Comparison of ENCODE assay signal across 18 mouse cellular contexts in genomic region chr3:80050920-80051319, GRCm38 (mm10).
DNase-seq lines count a peak whose midpoint lies in the region; ATAC-seq and TF ChIP-seq lines count a peak whose summit lies in the region.
"Had no signal": no experiment of that assay in that cellular context is flagged by ENCODE, and none has a peak within 500 bp of the region (broad histone marks: within the 10 kb centered on the region; RNA-seq: fewer than 3 reads in every experiment).

No protein-coding gene starts in this region.

- no peaks in the 10 kb centered on the region for H3K36me3 ChIP-seq in embryonic facial prominence, embryonic 14.5 days (ENCODE audit: control insufficient read depth, insufficient read depth, low read length)
- H3K36me3 ChIP-seq in embryonic facial prominence, embryonic 10.5 days (replicated peaks): no peaks in the 10 kb centered on the region
- H3K36me3 ChIP-seq in heart, postnatal 0 days (replicated peaks; ENCODE audit: control insufficient read depth, insufficient read depth, low read length): no peaks in the 10 kb centered on the region
- H3K36me3 ChIP-seq in heart, embryonic 12.5 days: no peaks in the 10 kb centered on the region
- no peaks in the 10 kb centered on the region for H3K36me3 ChIP-seq in megakaryocyte, embryonic 14.5 days (replicated peaks; ENCODE audit: low read length)
- H3K36me3 ChIP-seq: embryonic facial prominence, embryonic 13.5 days; forebrain, embryonic 15.5 days had no signal

- H3K27ac ChIP-seq in embryonic facial prominence, embryonic 14.5 days (replicated peaks; ENCODE audit: low read depth, low read length): no peak overlapping the region
- H3K27ac ChIP-seq in embryonic facial prominence, embryonic 10.5 days (replicated peaks): no peak overlapping the region
- H3K27ac ChIP-seq in heart, postnatal 0 days (ENCODE audit: low read depth): no peak overlapping the region
- H3K27ac ChIP-seq in heart, embryonic 12.5 days (ENCODE audit: poor library complexity, severe bottlenecking): no peak overlapping the region
- H3K27ac ChIP-seq: embryonic facial prominence, embryonic 13.5 days; forebrain, embryonic 13.5 days; forebrain, embryonic 15.5 days had no signal

- no peak overlapping the region for H3K4me2 ChIP-seq in embryonic facial prominence, embryonic 14.5 days (ENCODE audit: low read depth, low read length)
- no peak overlapping the region for H3K4me2 ChIP-seq in heart, postnatal 0 days (ENCODE audit: low read depth, low read length)
- H3K4me2 ChIP-seq in heart, embryonic 12.5 days: no peak overlapping the region
- H3K4me2 ChIP-seq: embryonic facial prominence, embryonic 13.5 days; forebrain, embryonic 13.5 days; forebrain, embryonic 15.5 days had no signal

- peak; percentile 23 for DNase-seq in embryonic facial prominence, embryonic 14.5 days (ENCODE audit: low spot score)
- no peak for DNase-seq in embryonic facial prominence, embryonic 10.5 days (ENCODE audit: low spot score)
- DNase-seq in heart, postnatal 0 days (ENCODE audit: low spot score): peak; percentile 22
- DNase-seq: adrenal gland, adult 2 months; adrenal gland, postnatal 10 days; adrenal gland, postnatal 25 days; cerebellum, adult 11-12 months; cerebellum, adult 2 months; cerebellum, adult 9-10 months; cerebellum, postnatal 10 days; cerebellum, postnatal 25 days; forebrain, postnatal 0 days had no signal

- peaks cover 3% of the 10 kb centered on the region; the same call in 1 of the 2 replicates for H3K4me1 ChIP-seq in embryonic facial prominence, embryonic 14.5 days (ENCODE audit: control insufficient read depth, insufficient read depth, low read length)
- H3K4me1 ChIP-seq in embryonic facial prominence, embryonic 10.5 days: no peaks in the 10 kb centered on the region
- peaks cover 27% of the 10 kb centered on the region for H3K4me1 ChIP-seq in heart, postnatal 0 days (ENCODE audit: control insufficient read depth, insufficient read depth)
- H3K4me1 ChIP-seq in heart, embryonic 12.5 days (replicated peaks): peaks cover 19% of the 10 kb centered on the region
- H3K4me1 ChIP-seq in megakaryocyte, embryonic 14.5 days: peaks cover 58% of the 10 kb centered on the region
- H3K4me1 ChIP-seq: forebrain, embryonic 13.5 days; forebrain, embryonic 15.5 days had no signal

- no peaks in the 10 kb centered on the region for H3K9me3 ChIP-seq in embryonic facial prominence, embryonic 14.5 days (ENCODE audit: control insufficient read depth, low read length)
- no peaks in the 10 kb centered on the region for H3K9me3 ChIP-seq in embryonic facial prominence, embryonic 10.5 days
- no peaks in the 10 kb centered on the region for H3K9me3 ChIP-seq in heart, postnatal 0 days (replicated peaks; ENCODE audit: control insufficient read depth, low read length)
- no peaks in the 10 kb centered on the region for H3K9me3 ChIP-seq in heart, embryonic 12.5 days (replicated peaks)
- H3K9me3 ChIP-seq in megakaryocyte, embryonic 14.5 days: no peaks in the 10 kb centered on the region
- H3K9me3 ChIP-seq: embryonic facial prominence, embryonic 13.5 days; forebrain, embryonic 13.5 days; forebrain, embryonic 15.5 days had no signal

- H3K27me3 ChIP-seq in embryonic facial prominence, embryonic 14.5 days (replicated peaks; ENCODE audit: control insufficient read depth, insufficient read depth, low read length): no peaks in the 10 kb centered on the region
- H3K27me3 ChIP-seq in embryonic facial prominence, embryonic 10.5 days (replicated peaks; ENCODE audit: low read depth, poor library complexity, severe bottlenecking): no peaks in the 10 kb centered on the region
- H3K27me3 ChIP-seq in heart, postnatal 0 days (ENCODE audit: control insufficient read depth, insufficient read depth, low read length): no peaks in the 10 kb centered on the region
- no peaks in the 10 kb centered on the region for H3K27me3 ChIP-seq in heart, embryonic 12.5 days (replicated peaks)
- no peaks in the 10 kb centered on the region for H3K27me3 ChIP-seq in megakaryocyte, embryonic 14.5 days (replicated peaks)
- H3K27me3 ChIP-seq: embryonic facial prominence, embryonic 13.5 days; forebrain, embryonic 13.5 days; forebrain, embryonic 15.5 days had no signal

- no peak overlapping the region for H3K4me3 ChIP-seq in embryonic facial prominence, embryonic 14.5 days (ENCODE audit: low read depth, low read length)
- no peak overlapping the region for H3K4me3 ChIP-seq in embryonic facial prominence, embryonic 10.5 days
- H3K4me3 ChIP-seq in heart, postnatal 0 days (ENCODE audit: low read depth, low read length): no peak overlapping the region
- no peak overlapping the region for H3K4me3 ChIP-seq in heart, embryonic 12.5 days
- H3K4me3 ChIP-seq in megakaryocyte, embryonic 14.5 days (replicated peaks): peak overlapping the region; percentile 23
- H3K4me3 ChIP-seq: embryonic facial prominence, embryonic 13.5 days; forebrain, embryonic 13.5 days; forebrain, embryonic 15.5 days had no signal

- no peak for ATAC-seq in embryonic facial prominence, embryonic 14.5 days (ENCODE audit: low read depth)
- no peak for ATAC-seq in heart, postnatal 0 days (ENCODE audit: insufficient read depth, low read depth)
- no peak for ATAC-seq in heart, embryonic 12.5 days (ENCODE audit: insufficient number of reproducible peaks, low FRiP score)
- no peak for ATAC-seq in megakaryocyte, adult 5-6 weeks (ENCODE audit: poor library complexity, severe bottlenecking)
- ATAC-seq: forebrain, embryonic 13.5 days; forebrain, embryonic 15.5 days; forebrain, postnatal 0 days had no signal

- WGBS in embryonic facial prominence, embryonic 14.5 days: 49% methylated on average over 4 of the region's 4 CpGs
- WGBS in embryonic facial prominence, embryonic 10.5 days: 79% methylated on average over 4 of the region's 4 CpGs
- 51% methylated on average over 4 of the region's 4 CpGs for WGBS in heart, postnatal 0 days
- WGBS in heart, embryonic 12.5 days: 52% methylated on average over 4 of the region's 4 CpGs

- no peak for TF ChIP-seq CTCF in heart, postnatal 0 days (IDR thresholded peaks at IDR 0.05; ENCODE audit: low read depth)

- no peak for TF ChIP-seq EP300 in heart, postnatal 0 days (IDR thresholded peaks at IDR 0.05; ENCODE audit: low read depth)

- H3K9ac ChIP-seq in embryonic facial prominence, embryonic 14.5 days (ENCODE audit: low read depth, low read length): no peak overlapping the region
- no peak overlapping the region for H3K9ac ChIP-seq in heart, postnatal 0 days (replicated peaks; ENCODE audit: low read depth, low read length)
- no peak overlapping the region for H3K9ac ChIP-seq in heart, embryonic 12.5 days
- H3K9ac ChIP-seq: embryonic facial prominence, embryonic 13.5 days; forebrain, embryonic 13.5 days; forebrain, embryonic 15.5 days; forebrain, postnatal 0 days had no signal
